Mouse (Mus musculus) G1E-ER4 (cell line): ENCODE results near the gene Crx. TPM values are rescaled to one million over a fixed set of nuclear protein-coding genes. Genes with fewer than 3 reads are reported as not detected.

Experiments
- GATA1 ChIP-seq: IDR thresholded peaks from one replicate; pipeline ENCODE4 v1.8.0; 2012; ENCODE audit warnings: low read length, inconsistent platforms
- polyA plus RNA-seq: library from polyadenylated mRNA; stranded (reverse); fragments of >175 nt; gene quantifications from 2 replicates; pipeline ENCODE4 v1.2.3, GENCODE M21; 2012

The Crx gene
- polyA plus RNA-seq = not detected in 2 replicates

- no peak for TF ChIP-seq GATA1
Observed at GRCm38 (mm10) chr7:15879756-15880155, at the start of gene Crx. Crx (minus strand) TSS chr7:15879968.

- TF ChIP-seq GATA1 = no peak
Observed at GRCm38 (mm10) chr7:15922220-15922773, 42.5 kb upstream of the Crx start, which contains the start of gene Selenow. Selenow (minus strand) TSS chr7:15922402.

DNA sequence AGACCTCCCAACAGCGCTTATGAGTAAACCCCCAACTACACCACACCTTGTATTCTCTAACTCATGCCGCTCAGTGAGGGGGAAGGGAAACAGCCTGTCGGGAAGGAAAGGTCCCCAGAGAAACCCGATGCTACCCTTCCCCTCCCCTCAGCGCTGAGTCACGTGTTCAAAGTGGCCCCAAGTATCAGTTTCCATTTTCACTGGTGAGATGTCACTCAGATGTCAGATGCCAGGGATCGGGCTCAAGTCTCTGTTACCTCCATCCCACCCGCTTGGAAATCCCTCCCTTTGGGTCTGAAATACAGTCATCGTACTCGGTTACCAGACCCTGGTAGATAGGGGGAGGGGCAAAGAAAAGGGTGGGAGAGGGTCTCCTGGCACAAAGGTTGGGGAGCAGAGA, 42.0 kb upstream of the Crx start:
- TF ChIP-seq GATA1 = no peak

- TF ChIP-seq GATA1 = no peak
Observed at GRCm38 (mm10) chr7:15920645-15921190, 41.0 kb upstream of the Crx start.

DNA sequence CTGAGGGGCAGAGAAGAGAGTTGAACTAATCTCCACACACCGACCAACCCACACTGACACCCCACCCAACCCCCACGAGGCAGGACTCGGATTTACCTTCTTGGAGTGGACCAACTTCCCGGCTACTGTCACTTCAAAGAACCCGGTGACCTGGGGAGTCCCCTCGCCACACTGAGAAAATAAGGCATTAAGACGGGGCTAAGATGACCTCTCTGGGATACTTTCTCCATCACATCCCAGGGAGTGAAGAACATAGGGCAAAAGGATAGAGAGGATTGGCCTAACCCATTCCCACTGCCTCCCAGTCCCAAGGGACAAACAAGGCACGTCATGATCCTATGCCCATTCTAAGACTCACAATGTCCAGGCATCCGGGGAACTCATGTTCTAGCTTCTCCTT, 40.2 kb upstream of the Crx start:
- no peak for TF ChIP-seq GATA1

- TF ChIP-seq GATA1 = no peak
Observed at GRCm38 (mm10) chr7:15918371-15918770, 38.6 kb upstream of the Crx start.

- no peak for TF ChIP-seq GATA1
Observed at GRCm38 (mm10) chr7:15916996-15917395, 37.2 kb upstream of the Crx start.

GRCm38 (mm10) chr7:15916134-15916723, 36.5 kb upstream of the Crx start:
- TF ChIP-seq GATA1 = no peak

GRCm38 (mm10) chr7:15914751-15915150, 35.0 kb upstream of the Crx start:
- no peak for TF ChIP-seq GATA1

DNA sequence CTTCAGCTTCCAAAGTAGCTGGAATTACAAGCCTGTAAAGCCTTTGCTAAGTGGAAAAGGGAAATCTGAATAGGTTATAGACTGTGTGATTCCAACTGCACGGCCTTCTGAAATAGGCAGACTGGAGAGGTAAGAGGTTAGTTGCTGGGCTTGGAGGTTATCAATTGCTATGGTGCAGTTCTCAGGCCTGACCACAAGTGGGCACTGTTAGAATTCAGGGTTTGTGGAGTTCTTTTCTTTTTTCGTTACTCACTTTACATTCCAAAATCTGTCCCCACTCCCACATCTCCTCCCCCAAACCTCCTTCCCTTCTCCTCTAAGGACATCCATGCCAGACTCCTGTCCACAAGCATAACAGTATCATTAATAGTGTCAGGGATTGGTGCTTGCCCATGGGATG, 34.5 kb upstream of the Crx start:
- TF ChIP-seq GATA1 = no peak

DNA sequence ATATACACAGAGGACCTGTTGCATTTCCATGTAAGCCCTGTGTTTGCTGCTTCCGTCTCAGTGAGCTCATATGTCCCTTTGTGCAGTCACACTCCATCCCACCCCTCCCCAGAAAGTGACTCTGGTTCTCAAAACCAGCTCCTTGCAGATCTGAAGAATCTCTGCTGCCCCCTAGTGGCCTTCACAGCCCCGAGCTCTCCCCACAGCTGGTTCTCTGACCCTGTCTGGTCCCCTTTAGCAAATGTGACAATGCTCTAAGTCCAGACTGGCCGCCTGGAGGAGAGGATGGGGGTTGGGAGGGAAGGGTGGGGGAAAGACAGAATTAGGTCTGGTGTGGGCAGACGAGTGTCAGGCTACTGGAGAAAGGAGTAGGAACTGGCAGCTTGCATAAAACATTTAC, 32.4 kb upstream of the Crx start:
- no peak for TF ChIP-seq GATA1

DNA sequence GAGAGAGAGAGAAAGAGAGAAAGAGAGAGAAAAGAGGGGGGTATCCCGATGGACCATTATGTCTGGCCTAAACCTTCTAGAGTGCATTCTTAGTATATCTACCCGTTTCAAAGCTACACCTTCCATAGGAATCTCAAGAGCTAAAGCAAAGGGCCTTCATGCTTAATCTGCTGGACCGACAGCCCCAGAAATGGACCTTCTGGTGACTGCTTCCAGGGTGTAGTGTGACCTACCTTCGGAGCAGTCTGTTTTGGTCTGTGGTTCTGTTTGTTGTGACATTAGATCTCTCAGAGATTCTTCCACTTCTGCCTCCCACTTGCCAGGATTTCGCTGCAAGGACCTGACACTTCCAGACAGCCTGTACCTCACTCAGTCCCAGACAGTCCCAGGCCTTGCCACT, 30.8 kb upstream of the Crx start:
- no peak for TF ChIP-seq GATA1

DNA sequence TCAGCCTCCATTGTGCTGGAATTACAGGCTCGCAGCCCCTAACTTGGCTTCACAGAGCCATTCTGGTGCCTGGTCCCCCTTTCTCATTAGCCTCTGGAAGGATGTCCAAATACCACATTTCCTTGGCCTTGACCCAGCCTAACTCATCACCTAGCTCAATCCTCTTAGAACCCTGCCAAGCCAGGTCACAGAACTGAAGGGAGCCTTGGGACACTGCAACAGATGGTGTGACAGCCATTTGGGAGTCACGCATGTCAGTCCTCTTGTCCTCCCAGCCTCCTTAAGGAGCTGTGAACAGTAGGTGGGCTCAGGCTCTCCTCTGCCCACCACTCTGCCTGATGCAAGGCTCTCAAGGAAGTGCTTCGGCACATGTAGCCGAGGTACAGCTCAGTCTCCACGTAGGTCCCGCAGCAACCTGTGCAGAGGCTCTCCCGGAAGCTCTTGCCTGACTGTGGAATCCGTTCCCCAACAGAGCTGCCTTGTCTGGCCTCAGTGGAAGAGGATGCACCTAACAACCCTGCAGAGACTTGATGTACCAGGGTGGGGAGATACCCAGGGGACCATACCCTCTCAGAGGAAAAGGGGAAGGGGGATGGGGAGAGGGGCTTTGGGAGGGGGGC, 28.3 kb upstream of the Crx start:
- TF ChIP-seq GATA1 = no peak

- no peak for TF ChIP-seq GATA1
Observed at GRCm38 (mm10) chr7:15906602-15907001, 26.8 kb upstream of the Crx start.

DNA sequence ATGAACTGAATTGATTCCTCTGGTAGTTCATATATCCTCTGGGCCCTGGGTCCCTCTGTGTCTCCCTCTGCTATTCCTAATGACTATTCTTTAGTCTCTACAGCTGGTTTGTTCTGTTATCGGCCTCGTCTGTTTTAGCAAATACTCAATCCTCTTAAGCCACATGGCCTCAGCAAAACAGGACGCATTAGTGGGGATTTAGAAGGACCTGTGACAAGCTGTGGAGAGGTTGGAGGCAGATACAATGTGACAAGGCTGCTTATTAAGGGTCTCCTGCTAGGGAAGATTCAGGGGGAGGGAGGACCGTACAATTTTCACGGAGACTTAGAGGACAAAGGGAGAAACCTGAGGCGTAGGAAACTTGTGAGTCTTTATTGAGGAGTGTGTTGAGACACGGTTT, 26.1 kb upstream of the Crx start:
- TF ChIP-seq GATA1 = no peak

- TF ChIP-seq GATA1 = no peak
Observed at GRCm38 (mm10) chr7:15901366-15902048, 21.7 kb upstream of the Crx start.
